Mouse (Mus musculus) kidney, adult 18-20 months (tissue): ENCODE measurements around the gene Rhcg.
A peak's percentile ranks its signal among the peaks of the same experiment; 100 is the strongest.

Source experiments
- DNase-seq: peaks from one replicate; pipeline ENCODE4 v3.0.0; 2021

The Rhcg gene

GRCm38 (mm10) chr7:79600122-79600521 is 17.3 kb downstream of the Rhcg start:
- no peak for DNase-seq

- peak; percentile 68 for DNase-seq
These were observed 22.6 kb downstream of the Rhcg start for GRCm38 (mm10) chr7:79594854-79595253.

- peak; percentile 26 for DNase-seq
These were observed 25.4 kb downstream of the Rhcg start for GRCm38 (mm10) chr7:79591812-79592731.

GRCm38 (mm10) chr7:79590560-79591110 is 26.8 kb downstream of the Rhcg start:
- no peak for DNase-seq

- no peak for DNase-seq
These were observed 27.5 kb downstream of the Rhcg start for GRCm38 (mm10) chr7:79589763-79590559.

- no peak for DNase-seq
These were observed 29.2 kb downstream of the Rhcg start for GRCm38 (mm10) chr7:79588284-79588683.

GRCm38 (mm10) chr7:79578851-79579241 is 38.6 kb downstream of the Rhcg start:
- DNase-seq, result no peak

- DNase-seq, result no peak
These were observed 39.3 kb downstream of the Rhcg start for GRCm38 (mm10) chr7:79577931-79578850.

GRCm38 (mm10) chr7:79577096-79577874 is 40.2 kb downstream of the Rhcg start:
- no peak for DNase-seq

- DNase-seq, result peak; percentile 64
These were observed 40.8 kb downstream of the Rhcg start for GRCm38 (mm10) chr7:79576659-79577058.

GRCm38 (mm10) chr7:79572191-79572818 is 45.2 kb downstream of the Rhcg start:
- no peak for DNase-seq

- no peak for DNase-seq
These were observed 48.4 kb downstream of the Rhcg start for GRCm38 (mm10) chr7:79568937-79569535.

GRCm38 (mm10) chr7:79568212-79568611 is 49.2 kb downstream of the Rhcg start:
- no peak for DNase-seq

GRCm38 (mm10) chr7:79563675-79564074 is 53.8 kb downstream of the Rhcg start:
- DNase-seq, result no peak

- no peak for DNase-seq
These were observed 55.1 kb downstream of the Rhcg start for GRCm38 (mm10) chr7:79562385-79562784.

GRCm38 (mm10) chr7:79558698-79559097 is 58.8 kb downstream of the Rhcg start:
- DNase-seq, result no peak

GRCm38 (mm10) chr7:79557728-79558221 is 59.7 kb downstream of the Rhcg start:
- no peak for DNase-seq

- DNase-seq, result no peak
These were observed 62.0 kb downstream of the Rhcg start for GRCm38 (mm10) chr7:79555368-79556034.

GRCm38 (mm10) chr7:79552702-79553101 is 64.8 kb downstream of the Rhcg start:
- DNase-seq, result no peak
